Mouse (Mus musculus): ENCODE data around the gene Cdh20. TPM values are rescaled to one million over a fixed set of nuclear protein-coding genes. Genes with fewer than 3 reads are reported as not detected.
A peak's percentile ranks its signal among the peaks of the same experiment; 100 is the strongest.

Cdh20 gene
- 0.33 and 0.42 TPM in 2 replicates for polyA plus RNA-seq (2016; fragmentation: Nextera tagmentation; extraction: Ambion mirVana)

GRCm38 (mm10) chr1:104768371-104769249, at the start of gene Cdh20:
Gene Cdh20 (plus strand): TSS chr1:104768529.
- ATAC-seq (ENCODE audit: insufficient number of reproducible peaks, insufficient read depth, low FRiP score, low TSS enrichment): peak; percentile 76
- WGBS: under 1% methylated on average over 46 of the region's 46 CpGs
- H3K4me3 ChIP-seq: peak within 1 kb of the TSS; percentile 48
- no peaks in the 10 kb centered on the region for H3K36me3 ChIP-seq
- no peak within 1 kb of the TSS for H3K27ac ChIP-seq
- peak within 1 kb of the TSS; percentile 9; the same call in 1 of the 2 replicates for H3K9ac ChIP-seq
- no peaks in the 10 kb centered on the region for H3K9me3 ChIP-seq
- peak within 1 kb of the TSS; percentile 95 for H3K4me2 ChIP-seq (replicated peaks)
- H3K4me1 ChIP-seq: peaks cover 6% of the 10 kb centered on the region; the same call in 1 of the 2 replicates
- peaks cover 23% of the 10 kb centered on the region for H3K27me3 ChIP-seq

DNA sequence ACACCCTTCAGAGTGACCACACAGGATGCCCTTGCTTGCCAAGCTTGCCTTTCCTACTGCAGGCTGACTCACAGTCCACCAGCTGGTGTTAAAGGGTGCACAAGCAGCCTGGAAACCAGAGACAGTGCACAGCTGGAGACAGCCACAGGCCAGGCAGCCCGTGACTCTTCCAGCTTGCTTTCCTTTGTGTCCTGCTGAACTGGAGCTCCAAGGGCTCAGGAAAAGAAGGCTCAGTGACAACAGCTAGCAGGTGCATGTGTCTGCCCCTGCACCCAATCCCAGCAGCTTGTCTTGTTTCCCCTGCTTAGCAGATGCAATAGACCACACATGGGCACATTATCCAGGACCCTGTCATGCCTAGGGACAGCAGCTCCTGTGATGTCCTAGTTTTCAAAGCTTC, 21.5 kb upstream of the Cdh20 start:
- Histone ChIP-seq H3K4me1 (no peaks in the 10 kb centered on the region), H3K4me3 (no peak overlapping the region), H3K36me3 (no peaks in the 10 kb centered on the region), H3K9ac (no peak overlapping the region), H3K9me3 (no peaks in the 10 kb centered on the region), H3K27me3 (no peaks in the 10 kb centered on the region), H3K27ac (no peak overlapping the region), H3K4me2 (replicated peaks) (no peak overlapping the region)
- WGBS: 9% methylated on average over 1 of the region's 1 CpGs
- no peak for ATAC-seq (ENCODE audit: insufficient number of reproducible peaks, insufficient read depth, low FRiP score, low TSS enrichment)

DNA sequence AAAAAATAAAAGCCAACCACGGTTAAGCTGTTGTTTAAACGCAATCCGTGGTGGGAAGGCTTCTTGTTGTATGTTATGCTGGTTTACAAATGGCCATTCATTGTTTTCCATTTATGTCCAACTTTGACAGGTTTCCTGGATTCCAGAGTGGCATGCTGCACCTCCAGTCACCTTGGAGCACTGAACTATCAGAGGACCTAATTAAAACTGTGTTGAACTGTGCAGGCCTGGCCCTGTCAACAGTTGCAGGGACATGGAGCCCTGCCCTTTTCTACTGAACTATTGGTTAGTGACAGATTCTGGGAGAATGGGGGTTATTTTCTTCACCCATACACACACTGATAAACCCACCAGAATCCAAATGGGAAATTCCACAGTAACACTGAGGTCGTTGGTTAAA, 20.9 kb upstream of the Cdh20 start:
- Histone ChIP-seq H3K4me2 (replicated peaks) (no peak overlapping the region), H3K9ac (no peak overlapping the region), H3K4me3 (no peak overlapping the region), H3K9me3 (no peaks in the 10 kb centered on the region), H3K27ac (no peak overlapping the region), H3K27me3 (no peaks in the 10 kb centered on the region), H3K36me3 (no peaks in the 10 kb centered on the region), H3K4me1 (no peaks in the 10 kb centered on the region)
- WGBS: 67% methylated on average over 4 of the region's 4 CpGs
- ATAC-seq (ENCODE audit: insufficient number of reproducible peaks, insufficient read depth, low FRiP score, low TSS enrichment): no peak

DNA sequence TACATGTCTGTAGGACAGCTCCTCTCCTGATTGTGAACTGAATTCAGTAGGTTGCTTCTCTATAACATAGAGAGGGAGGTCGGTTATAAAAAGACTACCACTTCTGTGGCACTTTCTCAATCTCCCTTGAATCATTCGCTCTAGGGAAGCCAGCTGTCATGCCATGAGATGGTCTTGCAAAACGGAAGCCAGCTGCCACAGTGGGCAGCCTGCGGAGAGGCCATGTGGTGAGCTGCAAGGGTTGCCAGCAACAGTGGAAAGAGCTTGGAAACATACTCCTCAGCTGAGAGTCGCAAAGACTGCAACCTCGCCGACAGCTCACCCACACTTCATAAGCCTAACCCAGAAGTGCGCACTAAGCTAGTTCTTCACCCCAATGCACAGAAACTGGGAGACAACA, 13.8 kb upstream of the Cdh20 start:
- Histone ChIP-seq H3K27me3 (no peaks in the 10 kb centered on the region), H3K4me1 (no peaks in the 10 kb centered on the region), H3K4me3 (no peak overlapping the region), H3K36me3 (no peaks in the 10 kb centered on the region), H3K4me2 (replicated peaks) (no peak overlapping the region), H3K9me3 (no peaks in the 10 kb centered on the region), H3K27ac (no peak overlapping the region), H3K9ac (no peak overlapping the region)
- no peak for ATAC-seq (ENCODE audit: insufficient number of reproducible peaks, insufficient read depth, low FRiP score, low TSS enrichment)
- WGBS: 74% methylated on average over 8 of the region's 8 CpGs

DNA sequence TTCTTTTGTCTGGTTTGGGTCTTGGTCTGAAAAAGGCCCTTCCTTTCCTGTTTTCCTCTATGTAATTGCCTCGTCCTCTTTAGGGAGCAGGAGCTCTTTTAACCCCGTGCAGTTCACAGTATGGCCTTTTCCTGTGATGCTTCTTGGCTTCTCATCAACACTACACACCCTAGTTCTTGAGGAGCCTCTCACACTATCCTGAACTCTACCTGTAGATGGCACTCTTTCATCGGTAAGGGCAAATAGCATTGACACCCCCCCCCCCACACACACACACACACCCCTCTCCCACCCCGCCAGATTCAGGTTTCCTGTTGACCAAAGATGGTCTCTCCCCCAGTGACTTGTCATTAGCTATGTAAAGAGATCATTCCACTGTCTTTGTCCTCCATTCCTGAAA, 12.4 kb upstream of the Cdh20 start:
- no peak overlapping the region for H3K9ac ChIP-seq
- no peaks in the 10 kb centered on the region for H3K4me1 ChIP-seq
- no peak overlapping the region for H3K4me3 ChIP-seq
- H3K4me2 ChIP-seq (replicated peaks): no peak overlapping the region
- H3K9me3 ChIP-seq: no peaks in the 10 kb centered on the region
- H3K36me3 ChIP-seq: no peaks in the 10 kb centered on the region
- 32% methylated on average over 4 of the region's 4 CpGs for WGBS
- ATAC-seq (ENCODE audit: insufficient number of reproducible peaks, insufficient read depth, low FRiP score, low TSS enrichment): no peak
- H3K27me3 ChIP-seq: no peaks in the 10 kb centered on the region
- no peak overlapping the region for H3K27ac ChIP-seq

DNA sequence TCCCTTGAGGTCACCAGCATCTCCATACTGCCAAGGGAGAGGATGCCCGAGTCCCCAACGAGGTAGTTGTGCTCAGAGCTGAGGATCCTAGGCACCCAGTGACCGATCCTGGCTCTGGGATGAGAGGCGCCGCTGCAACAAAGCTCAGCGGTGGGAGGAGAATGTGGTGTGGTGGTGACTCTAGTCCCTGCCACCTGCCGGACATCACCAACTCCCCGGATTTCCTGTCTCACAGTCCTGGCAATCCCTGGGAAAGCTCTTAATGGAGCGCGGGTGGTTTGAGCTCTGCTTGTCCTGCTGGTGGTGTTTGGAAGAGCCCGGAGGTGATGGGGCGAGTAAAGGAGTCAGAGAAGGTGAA, 900 bp downstream of the Cdh20 start:
- peak; percentile 66 for ATAC-seq (ENCODE audit: insufficient number of reproducible peaks, insufficient read depth, low FRiP score, low TSS enrichment)
- Histone ChIP-seq H3K4me1 (peaks cover 6% of the 10 kb centered on the region; the same call in 1 of the 2 replicates), H3K27ac (no peak overlapping the region), H3K4me3 (peak overlapping the region; percentile 48), H3K9ac (no peak overlapping the region; the same call in 1 of the 2 replicates), H3K36me3 (no peaks in the 10 kb centered on the region), H3K4me2 (replicated peaks) (peak overlapping the region; percentile 95), H3K9me3 (no peaks in the 10 kb centered on the region), H3K27me3 (peaks cover 23% of the 10 kb centered on the region)
- under 1% methylated on average over 12 of the region's 12 CpGs for WGBS

DNA sequence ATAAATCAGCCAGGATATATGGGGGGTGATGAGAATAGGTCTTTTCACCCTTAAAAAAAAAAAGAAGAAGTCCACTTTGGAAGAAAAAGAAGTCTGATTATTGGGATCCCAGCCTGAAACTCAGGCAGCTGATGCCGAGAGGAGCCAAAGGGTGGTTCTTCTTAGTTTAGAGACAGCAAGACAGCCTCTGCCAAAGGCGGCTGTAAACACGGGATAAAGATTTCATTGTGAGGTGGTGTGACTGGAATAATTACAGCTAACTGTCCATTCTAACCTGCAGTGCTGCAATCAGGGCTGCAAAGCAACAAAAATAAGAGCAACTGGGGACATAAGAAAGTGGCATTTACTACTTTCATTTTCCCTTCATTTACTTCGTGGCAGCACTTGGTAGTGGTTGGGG, 3.6 kb downstream of the Cdh20 start:
- H3K4me1 ChIP-seq: peaks cover 6% of the 10 kb centered on the region; the same call in 1 of the 2 replicates
- H3K36me3 ChIP-seq: no peaks in the 10 kb centered on the region
- no peak for ATAC-seq (ENCODE audit: insufficient number of reproducible peaks, insufficient read depth, low FRiP score, low TSS enrichment)
- H3K27me3 ChIP-seq: peaks cover 23% of the 10 kb centered on the region
- no peak overlapping the region for H3K4me2 ChIP-seq (replicated peaks)
- no peak overlapping the region for H3K27ac ChIP-seq
- no peak overlapping the region for H3K9ac ChIP-seq
- no peak overlapping the region for H3K4me3 ChIP-seq
- H3K9me3 ChIP-seq: no peaks in the 10 kb centered on the region
- 62% methylated on average over 4 of the region's 4 CpGs for WGBS

GRCm38 (mm10) chr1:104773207-104773606, 4.9 kb downstream of the Cdh20 start:
- Histone ChIP-seq H3K4me1 (peaks cover 6% of the 10 kb centered on the region; the same call in 1 of the 2 replicates), H3K9me3 (no peaks in the 10 kb centered on the region), H3K36me3 (no peaks in the 10 kb centered on the region), H3K9ac (no peak overlapping the region), H3K27ac (no peak overlapping the region), H3K27me3 (peaks cover 20% of the 10 kb centered on the region), H3K4me3 (no peak overlapping the region), H3K4me2 (replicated peaks) (no peak overlapping the region)
- ATAC-seq (ENCODE audit: insufficient number of reproducible peaks, insufficient read depth, low FRiP score, low TSS enrichment): no peak
- 87% methylated on average over 2 of the region's 2 CpGs for WGBS

DNA sequence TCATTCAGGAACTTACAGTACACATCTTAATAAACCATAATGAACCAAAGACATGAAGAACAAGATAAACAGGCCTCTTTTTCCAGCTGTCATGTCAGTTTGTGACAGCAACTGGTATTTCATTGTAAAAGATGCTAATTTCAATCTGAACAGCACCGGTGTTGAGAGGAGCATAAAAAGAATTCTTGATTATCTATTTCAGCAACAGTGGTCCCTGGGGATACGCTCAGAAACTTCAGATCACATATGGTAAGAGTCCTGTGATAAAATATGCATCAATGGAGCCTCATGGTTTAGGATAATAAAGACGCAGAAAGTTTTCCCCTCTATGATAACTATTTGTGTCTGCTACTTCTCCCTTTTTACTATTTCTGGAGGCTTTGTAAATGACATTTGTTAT, 25.2 kb downstream of the Cdh20 start:
- H3K9me3 ChIP-seq: no peaks in the 10 kb centered on the region
- WGBS: 81% methylated on average over 3 of the region's 3 CpGs
- ATAC-seq (ENCODE audit: insufficient number of reproducible peaks, insufficient read depth, low FRiP score, low TSS enrichment): no peak
- no peak overlapping the region for H3K4me2 ChIP-seq (replicated peaks)
- no peak overlapping the region for H3K9ac ChIP-seq
- H3K4me3 ChIP-seq: no peak overlapping the region
- H3K36me3 ChIP-seq: no peaks in the 10 kb centered on the region
- H3K4me1 ChIP-seq: no peaks in the 10 kb centered on the region
- H3K27me3 ChIP-seq: no peaks in the 10 kb centered on the region
- no peak overlapping the region for H3K27ac ChIP-seq

DNA sequence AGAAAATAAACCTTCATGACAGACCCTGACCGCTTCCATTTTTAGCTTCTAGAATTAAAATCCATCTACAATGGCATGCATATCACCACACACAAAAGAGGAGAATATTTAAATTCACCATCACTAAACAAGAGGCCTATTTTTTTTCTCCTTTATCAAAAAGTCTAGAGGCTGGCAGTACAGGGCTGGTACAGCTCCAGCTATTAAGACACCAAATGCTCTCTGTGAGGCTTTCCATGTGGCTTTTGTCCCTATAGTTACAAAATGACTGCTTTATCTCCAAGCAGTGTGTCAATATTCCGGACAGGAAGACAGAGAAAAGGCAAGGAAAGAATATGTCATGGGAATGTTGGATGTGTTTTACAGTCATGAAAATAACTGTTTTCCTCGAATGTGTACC, 27.8 kb downstream of the Cdh20 start:
- Histone ChIP-seq H3K36me3 (no peaks in the 10 kb centered on the region), H3K9ac (no peak overlapping the region)

GRCm38 (mm10) chr1:104797139-104797538, 28.8 kb downstream of the Cdh20 start:
- Histone ChIP-seq H3K27ac (no peak overlapping the region), H3K27me3 (no peaks in the 10 kb centered on the region), H3K9me3 (no peaks in the 10 kb centered on the region), H3K9ac (no peak overlapping the region), H3K4me3 (no peak overlapping the region), H3K4me1 (no peaks in the 10 kb centered on the region), H3K4me2 (replicated peaks) (no peak overlapping the region), H3K36me3 (no peaks in the 10 kb centered on the region)
- 76% methylated on average over 4 of the region's 4 CpGs for WGBS
- ATAC-seq (ENCODE audit: insufficient number of reproducible peaks, insufficient read depth, low FRiP score, low TSS enrichment): no peak

More for the DNA sequence above, 27.8 kb downstream of the Cdh20 start:
- H3K27me3 ChIP-seq: no peaks in the 10 kb centered on the region
- no peaks in the 10 kb centered on the region for H3K9me3 ChIP-seq
- H3K27ac ChIP-seq: no peak overlapping the region
- no peak overlapping the region for H3K4me3 ChIP-seq
- 70% methylated on average over 3 of the region's 3 CpGs for WGBS
- no peak for ATAC-seq (ENCODE audit: insufficient number of reproducible peaks, insufficient read depth, low FRiP score, low TSS enrichment)
- no peaks in the 10 kb centered on the region for H3K4me1 ChIP-seq
- H3K4me2 ChIP-seq (replicated peaks): no peak overlapping the region

GRCm38 (mm10) chr1:104804746-104805145, 36.4 kb downstream of the Cdh20 start:
- Histone ChIP-seq H3K36me3 (no peaks in the 10 kb centered on the region), H3K4me1 (no peaks in the 10 kb centered on the region), H3K4me3 (no peak overlapping the region), H3K27me3 (no peaks in the 10 kb centered on the region), H3K9me3 (no peaks in the 10 kb centered on the region), H3K4me2 (replicated peaks) (no peak overlapping the region), H3K27ac (no peak overlapping the region), H3K9ac (no peak overlapping the region)
- 92% methylated on average over 6 of the region's 6 CpGs for WGBS
- no peak for ATAC-seq (ENCODE audit: insufficient number of reproducible peaks, insufficient read depth, low FRiP score, low TSS enrichment)
